Mouse (Mus musculus) megakaryocyte progenitor cell, adult 5-6 weeks (primary cell): ENCODE measurements at regions not wholly inside any gene's neighbourhood (a gene's known extent, or its start where the extent isn't known, plus 50 kb on each side); places are given as distances from the start of the nearest gene placed in this dataset.

Experiments
- ATAC-seq: replicated peaks from 2 replicates; pipeline ENCODE4 v1.8.0; 2016; ENCODE audit warnings: mild to moderate bottlenecking, moderate TSS enrichment, inconsistent platforms; ENCODE audit not compliant: poor library complexity

DNA sequence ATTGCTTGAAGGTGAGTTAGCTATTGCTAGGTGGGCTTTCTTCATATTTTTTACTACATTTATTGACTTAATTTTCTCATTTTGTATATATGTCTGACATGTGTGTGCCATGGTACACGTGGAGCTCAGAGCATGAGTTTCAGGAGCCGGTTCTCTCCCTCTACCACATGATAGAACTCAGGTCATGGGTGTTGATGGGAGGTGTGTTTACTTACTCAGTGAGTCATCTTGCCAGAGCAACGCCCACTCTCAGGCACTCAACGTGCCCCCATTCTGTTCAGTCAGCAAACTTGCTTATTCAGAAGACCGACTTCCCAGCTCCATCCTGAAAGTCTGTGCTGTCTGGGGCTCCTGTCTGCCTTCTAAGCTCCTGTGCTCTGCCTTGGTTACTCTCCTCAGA lies 250.8 kb upstream of the Gadl1 start:
- ATAC-seq, result no peak

DNA sequence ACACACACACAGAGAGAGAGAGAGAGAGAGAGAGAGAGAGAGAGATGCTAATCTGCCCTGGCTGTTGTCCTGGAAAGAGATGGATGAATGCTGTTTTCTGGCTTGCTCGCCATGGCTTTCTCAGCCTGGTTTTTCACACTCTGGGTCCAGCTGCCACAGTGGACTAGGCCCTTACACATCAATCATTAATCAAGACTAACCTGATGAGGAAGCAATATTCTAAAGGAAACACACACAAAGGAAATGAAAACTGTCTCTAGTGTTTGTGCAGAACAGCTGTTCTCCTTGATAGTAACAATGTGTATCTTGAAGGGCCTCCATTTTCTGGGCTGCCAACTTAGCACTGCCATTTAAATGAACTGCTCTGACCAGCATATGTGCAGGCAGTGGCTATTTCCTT lies 248.9 kb upstream of the Gadl1 start:
- no peak for ATAC-seq

DNA sequence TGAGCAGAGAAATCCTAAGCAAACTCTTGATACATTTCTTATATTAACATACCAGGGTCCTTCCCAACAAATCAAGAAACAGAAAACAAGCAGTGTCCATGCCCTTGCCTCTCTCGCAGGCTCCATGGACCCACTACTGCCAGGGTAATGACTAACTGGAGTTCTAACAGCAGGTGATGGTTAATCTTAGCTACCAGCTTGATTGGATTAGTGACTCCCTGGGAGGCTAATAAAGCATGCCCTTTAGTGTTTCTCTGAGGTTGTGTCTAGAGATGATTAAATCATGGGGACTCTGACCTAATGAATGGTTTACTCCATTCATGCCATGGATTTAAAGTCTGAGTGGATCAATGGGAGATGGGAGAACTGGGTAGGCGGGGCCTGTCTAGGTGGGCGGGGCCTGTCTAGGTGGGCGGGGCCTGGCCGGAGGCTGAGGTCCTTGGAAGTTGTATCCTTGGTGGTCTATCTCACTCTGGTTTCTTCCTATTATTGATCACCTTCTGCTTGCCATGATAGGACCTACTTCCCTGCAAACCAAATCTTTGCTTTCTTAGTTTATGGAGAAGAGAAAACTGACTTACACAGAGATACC lies 247.3 kb upstream of the Gadl1 start:
- ATAC-seq, result no peak

DNA sequence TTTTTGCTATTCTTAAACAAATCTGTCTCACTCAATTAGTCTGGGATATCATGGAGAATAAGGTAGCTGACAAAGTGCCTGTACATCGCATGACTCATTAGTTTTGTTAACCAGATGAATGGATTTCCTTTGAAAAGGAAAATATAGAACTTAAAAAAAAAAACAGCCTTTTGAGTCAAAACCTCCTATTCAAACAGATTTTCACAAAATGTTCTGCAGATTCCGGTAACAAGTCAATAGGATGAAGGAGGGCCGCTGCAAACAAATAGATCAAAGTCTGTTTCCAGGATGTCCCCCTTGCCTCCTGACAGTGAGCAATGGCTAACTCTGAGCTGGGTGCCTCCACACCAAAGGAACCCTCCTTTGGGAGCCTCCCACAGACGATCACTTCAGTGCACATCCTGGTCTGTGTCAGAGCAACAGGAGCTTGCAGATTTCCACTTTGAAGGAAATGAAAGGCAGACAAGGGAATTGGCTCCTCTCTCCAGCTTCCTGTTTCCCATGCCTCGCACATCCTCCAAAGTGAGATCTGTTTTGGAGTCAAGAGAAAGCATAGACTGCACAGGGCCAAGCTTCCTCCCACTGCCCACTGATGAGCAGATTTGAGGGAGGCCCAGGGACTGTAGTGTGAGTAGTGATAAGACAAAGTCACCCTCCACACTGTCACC lies 243.8 kb upstream of the Gadl1 start:
- no peak for ATAC-seq

DNA sequence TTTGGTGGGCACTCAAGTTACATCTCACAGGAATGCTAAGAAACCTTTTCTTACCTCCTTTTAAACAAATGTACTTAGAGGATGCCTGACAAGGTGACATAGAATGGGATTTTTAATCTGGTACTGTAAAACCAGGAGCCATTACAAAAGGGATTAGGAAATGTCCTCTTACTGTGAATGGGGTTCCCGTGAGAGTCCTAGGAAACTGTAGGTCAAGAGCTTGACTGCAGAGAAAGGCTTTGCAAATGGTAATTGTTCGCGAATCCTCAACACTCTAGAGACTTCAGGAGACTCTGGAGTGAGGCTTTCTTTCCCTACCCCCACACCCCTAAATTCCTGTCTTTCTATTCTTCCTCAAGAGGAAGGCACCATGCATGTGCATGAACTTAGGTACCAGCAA lies 242.7 kb upstream of the Gadl1 start:
- ATAC-seq, result no peak

DNA sequence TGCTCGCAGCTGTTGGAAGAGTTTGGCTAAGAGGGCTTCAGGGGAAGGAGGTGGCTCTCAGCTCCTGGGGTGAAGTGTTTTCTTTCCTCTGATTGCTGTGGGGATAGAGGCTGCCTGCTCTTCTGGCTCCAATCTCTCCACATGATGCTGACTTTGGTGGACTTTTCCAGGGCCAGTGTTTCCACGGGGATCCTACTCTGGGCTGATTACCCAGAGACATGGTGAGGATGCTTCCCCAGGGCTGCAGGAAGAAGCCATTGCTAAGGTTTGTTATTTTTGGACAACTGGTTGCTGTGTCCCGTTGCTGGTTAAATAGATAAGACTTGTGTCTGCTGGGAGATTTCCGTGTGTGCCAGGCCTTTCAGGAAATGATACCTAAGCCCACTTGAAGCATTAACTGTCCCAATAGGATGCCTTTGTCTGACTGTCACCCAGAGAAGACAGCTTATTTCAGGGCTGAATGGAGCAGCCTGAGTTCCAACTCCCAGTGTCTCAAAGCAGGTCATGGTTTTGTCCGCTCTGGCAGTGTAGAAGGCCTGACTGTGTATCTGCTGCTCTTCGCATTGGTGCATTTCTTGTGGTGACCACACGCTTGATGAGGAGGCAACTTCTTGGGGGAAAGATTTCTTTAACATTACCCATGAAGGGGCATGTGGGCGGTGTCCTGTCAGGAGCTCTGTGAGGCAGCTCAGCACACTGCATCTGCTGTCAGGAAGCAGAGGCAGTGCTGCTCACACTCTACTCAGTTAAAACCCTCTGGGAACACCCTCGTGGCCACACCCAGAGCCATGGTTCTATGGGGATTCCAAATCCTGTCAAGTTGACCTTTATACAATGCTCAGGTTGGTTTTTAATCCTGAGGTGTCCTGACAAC lies 228.3 kb upstream of the Gadl1 start:
- peak; percentile 66 for ATAC-seq

DNA sequence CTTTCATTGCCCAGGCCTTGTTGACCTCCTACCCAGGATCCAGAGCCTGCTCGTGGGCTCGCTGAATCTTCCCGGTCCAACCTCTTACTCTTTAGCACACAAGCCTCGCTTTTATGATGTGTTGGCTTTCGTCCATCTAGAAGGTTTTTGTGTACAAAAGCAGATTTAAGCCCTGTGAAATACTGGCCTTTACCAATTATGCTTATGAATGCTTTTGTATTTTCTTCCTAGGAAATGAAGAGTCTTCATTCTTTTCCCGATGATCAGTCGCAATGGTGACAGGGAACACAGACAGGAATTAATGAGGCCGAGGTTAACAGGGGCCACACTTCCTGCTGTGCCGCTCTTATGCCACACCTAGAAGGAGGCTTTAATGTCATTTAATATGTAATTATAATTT lies 227.4 kb upstream of the Gadl1 start:
- no peak for ATAC-seq

DNA sequence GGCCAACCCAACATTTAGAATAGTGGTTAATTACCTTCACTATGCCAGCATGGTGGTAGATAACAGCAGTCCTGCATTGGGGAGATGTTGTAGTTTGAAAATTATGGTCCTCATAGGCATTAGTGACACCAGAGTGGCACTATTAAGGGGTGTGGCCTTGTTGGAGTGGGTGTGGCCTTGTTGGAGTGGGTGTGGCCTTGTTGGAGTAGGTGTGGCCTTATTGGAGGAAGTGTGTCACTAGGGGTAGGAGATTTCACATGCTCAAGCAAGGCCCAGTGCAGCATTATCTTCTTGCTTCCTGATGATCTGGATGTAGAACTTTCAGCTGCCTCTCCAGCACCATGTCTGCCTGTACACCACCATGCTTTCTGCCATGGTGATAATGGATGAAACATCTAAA lies 225.3 kb upstream of the Gadl1 start:
- ATAC-seq, result no peak

DNA sequence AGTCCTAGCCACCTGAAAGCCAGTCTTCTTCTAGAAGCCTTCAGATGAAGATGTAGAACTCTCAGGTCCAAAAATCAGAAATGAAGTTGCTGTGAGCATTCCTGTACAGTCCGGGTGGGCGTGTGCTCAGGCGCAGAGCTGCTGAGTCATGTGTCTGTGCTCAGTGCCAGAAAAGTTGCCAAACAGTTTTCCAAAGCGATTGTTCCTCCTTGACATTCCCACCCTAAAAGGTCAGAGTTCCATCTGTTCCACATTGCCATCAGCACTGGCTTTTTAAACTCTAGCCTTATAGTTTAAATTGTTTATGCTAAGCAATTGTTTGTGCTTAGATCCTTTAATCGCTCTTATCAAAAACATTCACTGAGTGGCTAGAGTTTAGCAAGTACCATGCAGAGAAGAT lies 222.7 kb upstream of the Gadl1 start:
- ATAC-seq, result no peak

DNA sequence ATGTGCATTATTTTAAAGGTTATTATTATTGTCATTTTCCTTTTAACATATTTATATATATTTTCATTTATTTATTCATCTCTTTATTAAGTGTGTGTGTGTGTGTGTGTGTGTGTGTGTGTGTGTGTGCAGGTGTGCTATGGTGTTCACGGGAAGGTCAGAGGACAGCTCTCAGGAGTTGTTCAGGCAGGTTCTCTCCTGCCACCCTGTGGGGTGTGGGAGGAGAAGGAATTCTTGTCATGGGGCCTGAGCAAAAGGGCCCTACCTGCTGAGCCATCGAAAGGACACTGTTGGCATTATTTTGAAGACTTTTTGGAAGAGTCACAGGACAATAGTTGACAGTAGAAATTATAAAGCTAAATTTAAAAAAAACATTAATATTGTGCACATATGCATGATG lies 216.4 kb upstream of the Gadl1 start:
- ATAC-seq, result no peak

DNA sequence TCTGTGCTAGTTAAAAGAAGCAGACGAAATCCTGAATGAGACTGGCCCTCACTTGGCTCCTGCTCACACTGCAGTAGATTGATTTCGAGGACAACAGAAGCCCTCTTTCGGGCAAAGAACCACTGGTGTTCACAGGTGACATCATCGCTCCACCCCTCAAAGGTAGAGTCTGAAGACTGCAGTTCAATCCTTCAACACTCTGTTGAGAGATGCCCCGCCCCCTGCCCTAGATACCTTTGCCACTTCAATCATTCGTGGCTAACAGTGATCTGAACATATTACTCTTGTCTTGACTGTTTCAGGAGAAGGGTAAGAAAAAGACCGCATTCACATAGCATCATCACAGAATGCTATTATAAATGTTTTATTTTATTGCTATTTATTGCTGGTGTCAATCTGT lies 205.5 kb upstream of the Gadl1 start:
- no peak for ATAC-seq

DNA sequence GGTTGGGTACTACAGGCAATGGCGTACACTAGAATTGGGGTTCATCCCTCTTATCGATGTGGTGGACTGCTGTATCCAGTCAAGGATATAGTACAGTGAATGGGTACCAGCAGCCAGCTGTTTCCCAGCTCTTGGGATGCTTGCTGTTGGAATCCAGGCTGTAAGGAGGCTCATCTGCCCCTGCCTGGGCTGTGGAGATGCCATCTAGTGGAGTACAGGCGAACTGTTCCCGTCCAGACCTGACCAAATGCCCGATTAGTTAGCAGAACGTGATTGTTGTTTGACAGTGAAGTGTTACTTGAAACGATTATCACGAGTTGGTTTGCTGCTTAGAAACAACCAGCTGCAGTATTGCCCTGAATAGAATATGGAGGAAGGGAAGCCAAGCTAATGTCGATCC lies 205.0 kb upstream of the Gadl1 start:
- peak; percentile 55 for ATAC-seq

DNA sequence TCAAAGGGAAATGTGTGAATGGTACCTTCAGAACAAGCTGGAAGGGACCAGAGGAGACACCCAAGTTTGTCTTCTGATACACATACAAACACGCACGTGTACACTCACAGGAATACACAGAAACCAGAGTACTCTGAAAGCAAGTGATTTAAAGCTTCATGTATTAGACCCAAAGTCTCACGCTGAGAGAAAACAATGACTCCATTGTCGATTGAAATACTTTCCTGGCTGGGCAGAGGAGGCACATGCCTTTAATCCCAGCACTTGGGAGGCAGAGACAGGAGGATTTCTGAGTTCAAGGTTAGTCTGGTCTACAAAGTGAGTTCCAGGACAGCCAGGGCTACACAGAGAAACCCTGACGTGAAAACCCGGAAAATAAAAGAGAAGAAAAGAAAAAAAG lies 203.5 kb upstream of the Gadl1 start:
- ATAC-seq, result no peak

DNA sequence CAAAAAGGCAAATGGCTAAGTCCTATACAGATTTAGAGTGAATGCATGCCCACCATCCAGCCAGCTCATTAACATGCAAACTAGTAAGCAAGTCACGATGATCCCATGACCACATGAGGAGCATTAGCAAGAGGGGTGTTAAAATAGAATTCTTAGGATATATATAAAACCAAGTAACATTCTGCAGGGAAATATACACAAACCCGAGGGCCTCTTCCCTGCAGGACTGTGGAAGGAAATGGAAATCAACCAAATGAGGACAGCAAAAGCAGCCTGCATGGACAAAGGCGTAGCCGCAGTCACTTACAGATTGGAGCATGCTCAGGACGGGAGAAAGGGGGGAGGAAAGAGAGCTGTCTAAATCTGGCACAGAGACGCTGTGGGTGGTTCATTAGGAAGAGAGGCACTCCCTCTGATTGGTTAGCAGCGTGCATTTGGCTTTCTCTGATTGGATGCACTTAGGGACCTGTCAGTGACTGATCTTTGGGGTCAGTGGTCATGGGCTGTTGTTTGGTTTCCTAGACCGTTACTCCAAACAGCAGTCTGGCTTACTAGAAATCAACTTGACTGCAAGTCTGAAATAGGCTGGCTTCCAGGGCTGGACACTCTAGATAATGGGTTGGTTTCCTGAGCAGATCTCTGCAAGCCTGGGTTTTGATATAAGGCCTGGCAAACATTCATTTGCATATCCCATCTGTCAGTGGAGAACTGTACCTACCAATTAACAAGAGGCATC lies 200.9 kb upstream of the Gadl1 start:
- peak; percentile 75 for ATAC-seq

DNA sequence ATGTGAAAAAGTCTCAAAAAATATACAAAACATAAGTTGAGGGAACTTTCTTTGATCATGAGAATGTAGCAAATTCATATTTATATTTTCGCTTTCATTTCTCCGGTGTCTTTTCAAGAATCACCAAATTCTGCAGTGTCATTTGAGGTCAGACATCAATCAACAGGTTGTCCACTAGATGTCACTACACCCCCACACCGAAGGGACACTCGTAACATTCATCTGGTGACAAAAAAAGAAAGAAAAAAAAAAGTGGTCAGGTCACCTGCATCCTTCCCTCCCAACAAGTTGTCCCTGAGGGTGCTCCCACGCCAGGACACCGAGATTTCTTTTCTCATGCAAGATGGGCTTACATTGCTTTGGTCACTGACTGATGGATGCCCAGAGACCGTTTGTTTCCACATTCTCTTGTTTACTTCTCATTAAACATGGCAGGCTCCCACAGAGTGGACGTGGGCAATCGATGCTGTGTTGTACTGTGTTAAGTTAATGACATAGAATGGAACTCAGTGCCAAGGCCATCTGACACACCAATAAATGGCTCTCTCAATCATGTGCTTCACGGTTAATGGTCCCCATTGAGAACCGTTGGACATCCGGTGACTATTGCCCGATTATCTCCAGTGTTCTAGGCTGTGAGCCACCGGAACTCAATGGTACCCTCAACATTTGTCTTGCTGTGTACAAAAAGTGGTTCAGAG lies 199.1 kb upstream of the Gadl1 start:
- peak; percentile 67 for ATAC-seq

DNA sequence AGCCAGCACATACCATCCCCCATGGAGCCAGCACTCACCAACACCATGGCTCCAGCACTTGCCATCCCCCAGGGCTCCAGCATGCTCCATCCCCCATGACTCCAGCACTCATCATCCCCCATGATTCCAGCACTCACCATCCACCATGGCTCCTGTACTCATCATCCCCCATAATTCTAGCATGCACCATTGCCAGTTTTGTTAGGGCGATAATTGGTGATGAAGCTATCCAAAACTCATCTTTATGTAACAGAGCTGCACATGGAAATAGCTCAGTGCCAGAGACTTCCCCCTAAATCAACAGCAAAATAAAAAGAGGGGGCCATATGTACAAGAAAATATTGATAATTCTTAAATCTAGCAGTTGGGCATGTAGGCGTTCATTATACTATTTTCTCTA lies 188.9 kb upstream of the Gadl1 start:
- no peak for ATAC-seq

DNA sequence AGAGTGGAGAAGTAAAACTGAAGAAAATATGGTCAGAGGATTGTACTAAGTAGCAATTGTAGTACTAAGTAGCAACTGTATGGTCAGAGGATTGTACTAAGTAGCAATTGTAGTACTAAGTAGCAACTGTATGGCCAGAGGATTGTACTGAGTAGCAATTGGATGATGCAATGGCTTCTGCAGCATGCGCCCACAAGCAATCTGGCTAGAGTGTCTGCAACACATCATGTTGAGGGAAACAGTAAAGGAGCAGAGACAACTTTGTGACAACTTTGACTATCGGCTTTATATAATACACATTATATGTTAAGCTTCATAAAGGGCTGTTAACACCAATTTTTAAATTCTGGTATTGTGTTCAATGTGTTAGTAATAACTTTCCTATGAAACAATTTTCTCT lies 188.4 kb upstream of the Gadl1 start:
- no peak for ATAC-seq

DNA sequence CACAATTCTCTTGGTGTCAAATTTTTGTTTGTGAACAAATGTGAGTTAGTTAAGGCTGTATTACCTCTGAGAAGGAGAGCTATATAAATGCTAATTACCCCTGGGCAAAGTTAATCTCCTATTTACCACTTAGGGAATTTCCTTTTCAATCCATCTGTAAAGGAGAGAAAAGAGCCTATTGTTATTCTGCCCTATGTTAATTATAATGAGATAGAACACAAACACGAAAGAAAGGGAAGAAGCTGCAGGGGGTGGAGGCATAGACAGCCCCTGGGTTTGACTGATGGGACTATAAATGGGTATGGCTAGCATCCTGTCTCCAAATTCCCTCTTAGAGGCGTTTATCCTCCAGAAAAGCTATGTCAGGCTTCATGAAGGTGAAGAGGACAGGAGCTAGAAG lies 185.2 kb upstream of the Gadl1 start:
- no peak for ATAC-seq

DNA sequence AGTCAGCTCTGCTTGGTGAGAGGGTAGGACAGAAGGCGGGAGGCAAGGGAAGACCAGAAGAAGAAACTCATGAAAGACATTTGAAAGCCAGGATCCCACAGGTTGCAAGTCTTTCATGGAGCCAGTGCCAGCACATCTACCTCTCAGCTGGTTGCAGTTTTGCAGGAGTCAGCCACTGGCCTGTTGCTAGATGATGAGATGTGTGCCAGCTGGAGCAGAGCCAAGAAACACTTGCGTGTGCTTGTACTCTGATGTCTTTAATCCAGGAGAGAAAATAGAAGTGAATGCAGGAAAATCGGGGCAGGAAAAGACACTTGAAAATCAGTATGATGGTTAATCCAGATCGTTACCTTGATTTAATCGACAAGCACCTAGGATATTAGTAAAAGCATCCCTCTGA lies 181.9 kb upstream of the Gadl1 start:
- ATAC-seq, result no peak

DNA sequence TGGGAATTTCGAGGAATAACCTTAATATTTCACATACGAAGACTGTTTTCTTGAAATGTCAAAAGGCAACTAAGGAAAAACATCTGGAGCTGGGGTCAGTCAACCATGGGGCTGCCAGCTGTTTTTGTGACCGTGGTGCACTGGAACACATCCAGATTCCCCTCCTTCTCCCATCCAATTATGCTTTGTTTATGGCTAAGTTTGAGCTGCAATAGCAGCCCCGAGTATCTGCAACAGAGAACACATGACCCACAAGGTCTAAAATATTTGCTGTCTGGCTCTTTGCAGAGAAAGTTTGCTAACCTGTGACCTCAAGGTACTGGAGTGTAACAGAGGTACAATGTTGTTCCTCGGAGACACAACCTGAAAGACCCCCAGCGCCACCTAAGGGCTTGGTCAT lies 177.7 kb upstream of the Gadl1 start:
- no peak for ATAC-seq

DNA sequence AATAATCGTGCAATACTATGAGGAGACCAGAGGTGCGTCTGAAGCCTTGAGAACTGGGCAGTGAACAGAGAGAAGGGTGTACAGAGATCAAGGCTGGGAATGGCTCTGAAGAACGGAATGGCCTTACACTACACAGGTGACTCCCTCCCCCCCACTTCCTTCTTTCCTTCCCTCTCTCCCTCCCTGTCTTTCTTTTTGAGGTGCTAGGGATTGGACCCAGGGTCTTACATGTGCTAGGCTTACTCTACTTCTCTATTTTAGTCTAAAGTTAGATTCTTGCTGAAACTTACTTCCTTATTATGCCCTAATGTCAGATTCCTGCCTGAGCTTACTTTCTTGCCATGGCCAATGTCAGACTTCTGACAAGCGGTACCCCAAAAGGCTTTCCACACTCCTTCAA lies 176.2 kb upstream of the Gadl1 start:
- ATAC-seq, result peak; percentile 65
